Mouse (Mus musculus) forebrain, embryonic 15.5 days (tissue): ENCODE measurements around the gene Acsf2. TPM values are rescaled to one million over a fixed set of nuclear protein-coding genes. Genes with fewer than 3 reads are reported as not detected.
"Not testable (repeated sequence)": the region's sequence is repeated elsewhere in the genome, so short reads cannot be mapped to it uniquely, and the experiment has no call there.

Source experiments
- ATAC-seq: fragments of 200-750 bp; cut with Nextera tagmentation; replicated peaks from 2 replicates; pipeline ENCODE4 v1.8.0; 2017; ENCODE audit warnings: mild to moderate bottlenecking, moderate TSS enrichment, moderate library complexity
- H3K27ac ChIP-seq: fragments of 300-500 bp; sonication (generic); replicated peaks from 2 replicates; pipeline ENCODE4 v1.5.1; 2015; ENCODE audit warnings: mild to moderate bottlenecking, inconsistent platforms
- H3K27me3 ChIP-seq: fragments of 300-500 bp; sonication (generic); 2 replicates; pipeline ENCODE4 v1.6.1; 2015; ENCODE audit warnings: inconsistent platforms
- H3K36me3 ChIP-seq: fragments of 300-500 bp; sonication (generic); 2 replicates; pipeline ENCODE4 v1.6.1; 2015; ENCODE audit warnings: mild to moderate bottlenecking, inconsistent platforms
- H3K4me1 ChIP-seq: fragments of 300-500 bp; sonication (generic); 2 replicates; pipeline ENCODE4 v1.6.1; 2015; ENCODE audit warnings: inconsistent platforms
- H3K4me2 ChIP-seq: fragments of 300-500 bp; sonication (generic); replicated peaks from 2 replicates; pipeline ENCODE4 v1.6.1; 2015; ENCODE audit warnings: mild to moderate bottlenecking, inconsistent platforms
- H3K4me3 ChIP-seq: fragments of 300-500 bp; sonication (generic); 2 replicates; pipeline ENCODE4 v1.5.1; 2015; ENCODE audit warnings: mild to moderate bottlenecking, inconsistent platforms
- H3K9ac ChIP-seq: fragments of 300-500 bp; sonication (generic); replicated peaks from 2 replicates; pipeline ENCODE4 v1.6.1; 2015; ENCODE audit warnings: mild to moderate bottlenecking, inconsistent platforms
- H3K9me3 ChIP-seq: fragments of 300-500 bp; sonication (generic); 2 replicates; pipeline ENCODE4 v1.6.1; 2016; ENCODE audit warnings: inconsistent platforms
- WGBS: fragments of 180-500 bp; shearing (Covaris S2); methylation state at CpG from one replicate; pipeline ENCODE4 v1.1.7; 2015; ENCODE audit warnings: mixed read lengths; 5-methylcytosine and 5-hydroxymethylcytosine counted together
- polyA plus RNA-seq: library from polyadenylated mRNA; unstranded; fragments of >200 nt; fragmentation: Nextera tagmentation; extraction: Ambion mirVana; gene quantifications from 2 replicates; pipeline ENCODE4 v1.2.1, GENCODE M21; 2015

Acsf2 gene
- 1.0 and 1.3 TPM in 2 replicates for polyA plus RNA-seq

DNA sequence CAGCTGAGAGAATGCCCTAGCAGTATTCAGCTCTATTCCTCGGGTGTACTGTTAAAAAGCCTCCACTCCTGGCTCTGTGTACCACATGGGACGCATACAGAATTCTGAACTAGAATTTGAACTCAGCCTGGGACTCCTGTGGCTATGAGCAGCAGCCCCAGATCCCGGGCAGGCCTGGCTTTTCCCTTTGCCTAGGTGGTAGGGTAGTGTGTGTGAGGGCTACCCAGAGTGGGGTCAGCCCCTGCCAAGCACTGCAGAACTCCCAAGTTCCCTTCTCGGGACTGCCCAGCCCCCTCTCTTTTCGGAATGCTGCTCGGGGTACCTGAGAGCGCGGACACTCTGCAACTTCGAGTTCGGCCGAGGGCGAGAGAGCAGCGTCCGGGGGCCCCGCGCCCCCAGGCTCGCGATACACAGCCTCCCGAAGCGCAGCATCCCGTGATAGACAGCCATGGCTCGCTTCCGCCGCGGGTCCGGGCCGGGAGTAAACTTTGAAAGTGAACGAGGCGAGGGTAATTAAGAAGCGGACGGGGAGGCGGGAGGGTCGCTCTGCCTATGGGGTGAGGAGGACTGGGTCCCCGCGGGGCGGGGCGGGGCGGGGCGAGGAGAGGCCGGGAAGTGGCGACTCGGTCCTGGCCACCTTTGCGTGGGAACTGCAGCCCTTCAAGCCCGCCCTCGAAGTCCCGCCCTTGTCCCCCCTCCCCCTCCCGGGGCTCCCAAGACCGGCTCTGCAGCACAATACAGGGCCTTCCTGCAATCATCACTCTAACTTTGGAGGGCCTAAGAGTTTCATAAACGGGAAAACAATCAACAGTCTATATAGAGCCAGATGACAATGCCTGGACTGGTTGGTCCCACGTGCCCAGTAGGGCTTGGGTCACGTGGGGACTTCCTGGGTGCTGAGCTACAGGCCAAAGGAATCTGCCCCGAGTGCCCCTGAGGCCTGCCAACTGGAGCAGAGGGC is at the start of gene Acsf2:
Acsf2 (minus strand) TSS at position 551 of the 961 bp plus-strand sequence.
- H3K4me2 ChIP-seq, result peak within 1 kb of the TSS; percentile 55
- ATAC-seq, result peak; percentile 82
- WGBS, result under 1% methylated on average over 45 of the region's 52 CpGs

DNA sequence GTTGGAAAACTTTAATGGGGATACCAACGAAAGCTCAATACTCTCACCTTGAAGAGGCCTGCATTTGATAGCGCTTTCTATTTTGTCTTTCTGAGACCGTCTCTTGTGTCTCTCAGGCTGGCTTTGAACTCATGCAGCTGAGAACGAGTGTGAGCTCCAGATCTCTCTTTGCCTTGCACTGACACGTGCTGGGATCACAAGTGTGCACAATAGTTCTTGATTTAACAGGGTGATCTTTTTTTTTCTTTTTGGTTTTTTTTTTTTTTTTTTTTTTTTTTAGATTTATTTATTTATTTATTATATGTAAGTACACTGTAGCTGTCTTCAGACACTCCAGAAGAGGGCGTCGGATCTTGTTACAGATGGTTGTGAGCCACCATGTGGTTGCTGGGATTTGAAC is 49.6 kb upstream of the Acsf2 start:
- not testable (repeated sequence) for H3K4me2 ChIP-seq, H3K9ac ChIP-seq, H3K27me3 ChIP-seq, H3K9me3 ChIP-seq, H3K4me3 ChIP-seq, H3K27ac ChIP-seq, ATAC-seq
- WGBS, result 94% methylated on average over 7 of the region's 7 CpGs
- Histone ChIP-seq H3K36me3 (peaks cover 14% of the 10 kb centered on the region), H3K4me1 (peaks cover 17% of the 10 kb centered on the region)

More for the DNA sequence above, at the start of gene Acsf2:
- H3K27ac ChIP-seq, result no peak within 1 kb of the TSS
- peaks cover 8% of the 10 kb centered on the region for H3K4me1 ChIP-seq
- H3K9ac ChIP-seq, result peak within 1 kb of the TSS; percentile 30
- H3K27me3 ChIP-seq, result no peaks in the 10 kb centered on the region
- H3K4me3 ChIP-seq, result peak within 1 kb of the TSS; percentile 42
- no peaks in the 10 kb centered on the region for H3K36me3 ChIP-seq
- H3K9me3 ChIP-seq, result no peaks in the 10 kb centered on the region

DNA sequence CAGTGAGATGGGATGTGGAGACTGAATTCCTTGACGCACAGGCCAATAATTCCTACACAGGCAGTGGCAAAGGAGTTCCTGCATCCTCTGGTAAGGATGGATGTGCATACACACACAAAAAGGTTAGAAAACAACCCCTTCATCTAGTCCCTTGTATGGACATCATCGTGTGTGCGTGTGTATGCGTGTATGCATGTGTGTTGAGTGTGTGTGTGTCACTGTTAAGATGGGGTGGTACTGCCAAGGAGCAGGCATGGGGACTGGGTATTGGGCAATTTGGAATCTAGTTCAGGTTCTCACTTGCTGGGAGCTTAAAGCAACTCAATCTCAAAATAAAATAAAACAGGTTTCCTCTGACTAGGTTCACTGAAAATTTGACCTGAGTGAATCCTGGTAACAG is 44.8 kb upstream of the Acsf2 start:
- 96% methylated on average over 4 of the region's 4 CpGs for WGBS
- H3K4me1 ChIP-seq, result no peaks in the 10 kb centered on the region

DNA sequence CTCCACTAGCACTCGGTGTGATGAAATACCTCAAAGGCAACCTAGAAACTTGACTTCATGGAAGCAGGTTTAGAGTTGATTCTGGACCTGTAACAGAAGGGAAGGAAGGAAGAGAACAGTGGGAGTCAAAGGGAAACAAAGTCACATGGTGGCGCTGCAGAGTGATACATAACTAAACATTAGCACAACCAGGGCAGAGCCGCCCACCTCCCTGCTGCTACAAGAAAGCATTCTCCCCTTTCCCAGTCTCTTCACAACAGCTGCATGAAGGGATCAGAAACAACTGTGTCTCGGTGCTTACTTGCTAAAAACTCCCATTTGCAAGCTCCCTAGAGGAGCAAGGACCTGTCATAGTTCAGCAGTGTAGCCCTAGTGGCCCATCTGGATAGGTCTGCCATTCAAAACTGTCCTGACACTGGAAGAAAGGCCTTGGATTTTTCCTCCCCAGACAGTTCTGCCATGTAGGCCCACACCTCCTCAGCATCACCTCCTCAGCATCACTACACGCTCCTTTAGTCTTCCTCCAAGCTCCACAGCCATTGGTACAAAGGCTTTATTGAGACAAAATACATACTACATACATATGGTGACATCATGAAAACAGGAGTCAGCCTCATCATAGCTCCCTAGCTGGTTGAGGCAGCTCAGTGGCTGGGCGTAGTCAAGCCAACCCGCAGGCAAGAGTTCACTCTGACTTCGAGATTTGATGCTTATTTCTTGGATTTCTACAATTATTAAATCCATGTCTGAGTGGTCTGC is 43.0 kb upstream of the Acsf2 start:
- Histone ChIP-seq H3K4me1 (no peaks in the 10 kb centered on the region), H3K27me3 (no peaks in the 10 kb centered on the region), H3K36me3 (peaks cover 62% of the 10 kb centered on the region), H3K27ac (no peak overlapping the region), H3K9me3 (no peaks in the 10 kb centered on the region), H3K4me2 (no peak overlapping the region), H3K4me3 (no peak overlapping the region), H3K9ac (no peak overlapping the region)
- no peak for ATAC-seq
- WGBS, result 87% methylated on average over 8 of the region's 8 CpGs

More for the DNA sequence above, 44.8 kb upstream of the Acsf2 start:
- Histone ChIP-seq H3K9me3 (no peaks in the 10 kb centered on the region), H3K4me2 (no peak overlapping the region), H3K9ac (no peak overlapping the region), H3K36me3 (peaks cover 47% of the 10 kb centered on the region), H3K27me3 (no peaks in the 10 kb centered on the region), H3K27ac (no peak overlapping the region), H3K4me3 (no peak overlapping the region)
- ATAC-seq, result no peak

DNA sequence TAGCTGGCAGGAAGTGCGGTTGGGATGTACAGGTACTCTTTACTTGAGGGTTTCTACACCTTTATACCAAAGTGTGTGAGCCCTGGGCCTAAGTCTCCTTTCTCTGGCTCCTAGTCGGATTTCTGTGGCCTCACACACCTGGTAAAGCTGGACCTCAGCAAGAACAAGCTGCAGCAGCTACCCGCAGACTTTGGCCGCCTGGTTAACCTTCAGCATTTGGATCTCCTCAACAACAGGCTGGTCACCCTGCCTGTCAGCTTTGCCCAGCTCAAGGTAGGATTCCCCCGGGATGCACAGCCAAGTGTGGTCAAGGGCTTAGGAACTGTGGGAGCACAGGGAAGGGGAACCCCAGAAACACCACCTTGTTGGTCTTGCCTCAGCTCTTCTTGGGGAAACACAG is 32.8 kb upstream of the Acsf2 start:
- WGBS, result 87% methylated on average over 5 of the region's 5 CpGs
- Histone ChIP-seq H3K27me3 (no peaks in the 10 kb centered on the region), H3K4me1 (peaks cover 14% of the 10 kb centered on the region), H3K9ac (no peak overlapping the region), H3K27ac (no peak overlapping the region), H3K36me3 (peaks cover 73% of the 10 kb centered on the region), H3K4me3 (no peak overlapping the region), H3K9me3 (no peaks in the 10 kb centered on the region), H3K4me2 (no peak overlapping the region)
- ATAC-seq, result no peak

DNA sequence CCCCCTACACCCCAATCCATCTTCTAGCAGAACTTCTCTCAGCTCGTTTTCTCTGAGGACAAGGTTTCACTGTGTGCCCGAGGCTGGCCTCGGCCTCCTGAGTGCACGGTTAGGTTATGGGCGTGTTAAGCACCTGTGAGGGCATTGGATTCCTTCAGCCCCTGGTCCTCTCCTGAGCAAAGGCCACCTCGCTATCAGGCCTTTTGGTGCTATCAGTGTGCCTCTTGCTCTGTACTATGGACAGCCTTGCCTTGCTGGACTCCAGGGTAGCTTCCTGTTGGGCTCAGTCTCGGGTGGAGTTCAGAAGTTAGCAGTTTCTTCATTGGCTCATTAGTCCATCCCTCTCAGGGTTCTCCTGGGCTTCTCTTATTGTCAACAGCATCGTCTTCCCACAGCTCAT is 31.3 kb upstream of the Acsf2 start:
- no peak overlapping the region for H3K27ac ChIP-seq
- H3K27me3 ChIP-seq, result no peaks in the 10 kb centered on the region
- H3K4me1 ChIP-seq, result peaks cover 16% of the 10 kb centered on the region
- H3K4me3 ChIP-seq, result no peak overlapping the region
- 85% methylated on average over 8 of the region's 8 CpGs for WGBS
- H3K9me3 ChIP-seq, result no peaks in the 10 kb centered on the region
- no peak for ATAC-seq
- peaks cover 59% of the 10 kb centered on the region for H3K36me3 ChIP-seq
- H3K9ac ChIP-seq, result no peak overlapping the region
- no peak overlapping the region for H3K4me2 ChIP-seq

DNA sequence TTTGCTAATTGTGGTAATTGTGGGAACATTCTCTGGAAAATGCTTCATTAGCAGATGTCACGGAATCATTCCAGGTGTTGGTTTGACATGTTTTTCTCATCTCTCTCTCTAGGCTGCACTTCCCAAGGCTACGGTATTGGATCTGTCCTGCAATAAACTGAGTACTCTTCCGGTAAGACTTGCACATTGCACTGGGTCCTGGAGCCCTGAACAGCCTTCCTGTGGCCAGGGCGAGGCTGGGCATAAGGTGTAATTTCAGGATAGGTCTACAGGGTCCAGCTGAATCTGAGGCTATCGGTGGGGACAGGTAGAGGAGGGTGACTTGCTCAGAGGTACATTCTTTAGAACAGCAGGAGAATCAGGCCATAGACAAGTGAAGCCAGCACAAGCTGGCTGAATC is 30.3 kb upstream of the Acsf2 start:
- 91% methylated on average over 5 of the region's 5 CpGs for WGBS
- ATAC-seq, result no peak
- peaks cover 49% of the 10 kb centered on the region for H3K36me3 ChIP-seq
- H3K4me2 ChIP-seq, result no peak overlapping the region
- H3K9me3 ChIP-seq, result no peaks in the 10 kb centered on the region
- H3K4me1 ChIP-seq, result peaks cover 16% of the 10 kb centered on the region
- no peak overlapping the region for H3K4me3 ChIP-seq
- H3K27me3 ChIP-seq, result no peaks in the 10 kb centered on the region
- H3K27ac ChIP-seq, result no peak overlapping the region
- no peak overlapping the region for H3K9ac ChIP-seq

DNA sequence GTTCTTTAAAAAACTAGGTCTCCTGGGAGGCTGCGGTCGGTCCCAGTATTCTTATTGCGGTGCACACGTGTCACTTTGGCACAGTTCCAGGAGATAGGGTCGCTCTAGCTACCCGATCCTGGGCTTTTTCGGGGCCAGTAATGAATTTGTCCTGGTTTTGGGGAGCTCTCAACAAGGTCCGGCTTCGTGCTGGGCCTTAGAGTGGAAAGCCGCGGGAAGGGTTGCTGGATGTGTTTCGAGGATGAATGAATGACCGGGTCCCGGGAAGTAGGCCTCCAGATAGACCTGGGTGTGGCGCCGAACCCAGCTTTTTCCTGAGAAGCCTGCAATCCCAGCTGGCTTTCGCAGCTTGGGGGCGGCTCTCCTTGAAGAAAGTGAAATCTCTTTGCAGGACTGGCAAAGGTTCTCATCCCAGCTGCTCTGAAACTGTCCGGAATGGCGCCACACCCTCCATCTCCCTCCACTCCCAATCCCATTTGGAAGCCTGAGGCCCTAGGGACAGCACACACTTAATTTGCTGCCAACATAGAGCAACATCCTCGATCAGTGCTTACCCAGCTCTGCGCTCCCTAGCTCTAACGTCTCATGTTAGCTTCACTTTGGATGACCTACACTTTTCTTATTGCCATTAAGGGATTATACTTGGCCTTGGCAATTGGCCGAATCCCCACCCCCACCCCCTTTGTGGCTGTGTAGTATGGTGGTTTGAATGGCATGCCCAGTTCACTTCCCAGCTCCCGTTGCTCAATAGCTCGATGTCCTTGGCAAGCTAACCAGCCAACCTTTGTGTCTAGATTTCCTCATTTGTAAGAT is 28.7 kb upstream of the Acsf2 start:
- H3K4me3 ChIP-seq, result peak overlapping the region; percentile 88
- no peaks in the 10 kb centered on the region for H3K9me3 ChIP-seq
- H3K4me2 ChIP-seq, result peak overlapping the region; percentile 80
- peaks cover 34% of the 10 kb centered on the region for H3K36me3 ChIP-seq
- ATAC-seq, result peak; percentile 32; the same call in 1 of the 2 replicates
- no peaks in the 10 kb centered on the region for H3K27me3 ChIP-seq
- H3K27ac ChIP-seq, result peak overlapping the region; percentile 57
- 9% methylated on average over 26 of the region's 26 CpGs for WGBS
- H3K9ac ChIP-seq, result peak overlapping the region; percentile 74
- H3K4me1 ChIP-seq, result peaks cover 16% of the 10 kb centered on the region

DNA sequence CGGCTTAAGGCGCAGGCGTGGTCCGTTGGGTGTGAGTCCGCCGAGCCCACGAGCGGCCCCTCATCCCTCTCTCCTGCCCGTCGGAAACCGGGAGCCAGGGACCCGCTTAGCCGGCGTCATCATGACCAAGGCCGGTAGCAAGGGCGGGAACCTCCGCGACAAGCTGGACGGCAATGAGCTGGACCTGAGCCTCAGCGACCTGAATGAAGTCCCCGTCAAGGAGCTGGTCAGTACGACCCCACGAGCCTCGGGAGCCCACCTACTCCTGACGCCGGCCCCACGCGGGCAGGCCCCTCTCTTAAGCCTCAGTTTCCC is 28.2 kb upstream of the Acsf2 start:
- H3K36me3 ChIP-seq, result peaks cover 29% of the 10 kb centered on the region
- peak overlapping the region; percentile 88 for H3K4me3 ChIP-seq
- H3K4me2 ChIP-seq, result peak overlapping the region; percentile 80

DNA sequence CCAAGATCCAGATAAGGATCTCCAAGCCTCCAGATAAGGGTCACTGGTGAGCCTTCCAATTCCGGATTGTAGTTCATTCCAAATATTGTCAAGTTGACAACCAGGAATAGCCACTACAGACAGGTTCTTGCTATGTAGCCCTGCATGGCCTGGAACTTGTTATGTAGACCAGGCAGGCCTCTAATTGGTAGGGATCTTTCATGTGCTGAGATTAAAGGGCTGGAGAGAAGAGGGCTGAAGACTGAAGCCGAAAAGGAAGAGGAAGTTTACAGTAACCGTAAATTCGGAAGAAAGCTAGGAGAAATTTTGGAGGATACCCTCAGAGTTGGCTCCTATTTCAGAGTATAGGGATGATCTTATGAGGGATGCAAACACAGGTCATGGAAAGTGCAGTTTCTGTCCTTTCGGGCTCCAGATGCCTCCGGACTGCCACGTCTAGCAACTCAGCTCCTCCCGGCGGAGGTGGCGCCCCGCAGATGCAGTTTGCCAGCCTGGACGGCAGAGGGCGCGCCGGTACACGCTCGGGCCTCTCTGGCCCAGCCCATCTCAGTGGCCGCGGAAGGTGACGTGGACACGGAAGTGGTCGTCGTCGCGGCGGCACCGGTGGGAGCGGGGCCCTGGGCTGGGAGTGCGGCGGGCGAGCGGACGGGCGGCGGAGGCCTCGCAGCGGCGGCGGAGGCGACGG is 27.7 kb upstream of the Acsf2 start, which contains the start of gene Lrrc59:
Lrrc59 (plus strand) TSS at position 569 of the 685 bp plus-strand sequence.
- Histone ChIP-seq H3K36me3 (peaks cover 24% of the 10 kb centered on the region), H3K4me3 (peak within 1 kb of the TSS; percentile 88), H3K4me2 (peak within 1 kb of the TSS; percentile 80), H3K4me1 (peaks cover 16% of the 10 kb centered on the region), H3K9me3 (no peaks in the 10 kb centered on the region), H3K27ac (peak within 1 kb of the TSS; percentile 57), H3K27me3 (no peaks in the 10 kb centered on the region), H3K9ac (peak within 1 kb of the TSS; percentile 74)
- ATAC-seq, result peak; percentile 98
- WGBS, result 6% methylated on average over 41 of the region's 41 CpGs

More for the DNA sequence above, 28.2 kb upstream of the Acsf2 start:
- H3K9me3 ChIP-seq, result no peaks in the 10 kb centered on the region
- WGBS, result 0% methylated on average over 26 of the region's 28 CpGs
- no peak; the same call in none of the 2 replicates for ATAC-seq
- H3K4me1 ChIP-seq, result peaks cover 16% of the 10 kb centered on the region
- no peaks in the 10 kb centered on the region for H3K27me3 ChIP-seq
- H3K27ac ChIP-seq, result peak overlapping the region; percentile 57
- peak overlapping the region; percentile 74 for H3K9ac ChIP-seq

DNA sequence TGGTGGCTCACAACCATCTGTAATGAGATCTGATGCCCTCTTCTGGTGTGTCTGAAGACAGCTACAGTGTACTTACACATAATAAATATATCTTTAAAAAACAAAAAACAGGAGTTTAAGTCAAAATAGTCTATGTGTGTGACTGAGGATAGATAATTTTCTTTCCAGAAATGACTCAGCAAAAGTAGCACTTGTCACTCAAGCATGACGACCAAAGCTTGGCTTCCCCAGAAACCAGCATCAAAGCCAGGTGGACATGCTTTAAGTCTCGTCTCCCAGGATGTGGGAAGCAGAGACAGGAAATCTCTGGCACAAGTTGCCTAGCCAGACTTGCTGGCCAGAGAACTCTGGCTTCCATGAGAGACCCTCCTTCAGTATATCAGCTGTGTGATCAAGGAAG is 20.5 kb upstream of the Acsf2 start:
- Histone ChIP-seq H3K4me2 (no peak overlapping the region), H3K36me3 (no peaks in the 10 kb centered on the region), H3K9ac (no peak overlapping the region), H3K9me3 (no peaks in the 10 kb centered on the region), H3K27me3 (no peaks in the 10 kb centered on the region), H3K4me1 (no peaks in the 10 kb centered on the region), H3K27ac (no peak overlapping the region), H3K4me3 (no peak overlapping the region)
- no peak for ATAC-seq
- WGBS, result 82% methylated on average over 2 of the region's 2 CpGs
